Mouse (Mus musculus): ENCODE results near the gene Naa20.

DNA sequence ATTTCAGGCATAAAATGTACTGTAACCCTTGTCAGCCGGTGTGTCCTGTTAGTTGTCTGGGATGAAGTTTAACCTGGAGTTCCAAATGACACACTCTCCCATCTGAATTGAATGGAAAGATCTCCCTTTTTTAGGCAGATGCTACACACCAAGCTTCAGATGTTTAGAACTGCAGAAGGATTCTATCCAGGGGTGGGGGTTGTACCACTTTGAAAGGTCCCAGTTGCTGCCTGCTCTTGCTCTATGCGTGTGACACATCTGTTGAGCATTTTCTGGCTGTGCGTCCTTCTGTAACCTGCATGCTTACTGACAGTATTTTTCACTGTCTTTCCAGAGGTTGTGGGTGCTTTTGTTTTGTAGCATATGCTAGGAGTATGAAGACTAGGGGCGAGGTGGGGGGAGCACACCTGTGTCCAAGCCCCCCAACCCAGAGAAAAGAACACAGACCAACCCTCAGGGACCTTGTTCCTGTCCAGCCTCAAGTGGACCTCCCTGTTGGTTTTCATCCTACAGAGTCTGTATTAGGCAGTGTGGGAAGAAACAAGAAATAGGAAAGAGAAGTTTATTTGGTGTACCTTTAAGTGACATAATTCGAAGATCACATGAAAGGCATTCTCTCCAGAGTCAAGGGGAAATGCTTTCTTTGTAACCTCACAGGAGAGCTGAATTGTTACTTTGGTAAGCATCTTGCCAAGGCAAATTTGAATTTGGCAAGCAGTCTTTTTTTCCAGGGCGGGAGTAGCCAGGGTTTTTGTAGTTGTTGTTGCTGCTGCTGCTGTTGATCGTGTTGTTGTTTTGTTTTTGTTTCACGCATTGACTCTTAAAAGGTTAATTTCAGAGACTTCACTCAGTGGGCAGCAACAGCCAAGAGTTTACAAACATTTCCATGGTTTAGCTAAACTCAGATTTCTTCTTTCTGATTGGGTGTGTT lies 40.4 kb upstream of the Naa20 start:
- TF ChIP-seq FLI1 (IDR thresholded peaks at IDR 0.05; ENCODE audit: low read length) = no peak
- no peak for TF ChIP-seq GATA1 (IDR thresholded peaks at IDR 0.05; ENCODE audit: borderline replicate concordance, low read length)
